Mouse (Mus musculus) CD8-positive naive resting alpha-beta T cell, adult 2 months (primary cell): ENCODE results near the gene Csrp3.

Source experiments
- DNase-seq, 2 experiments: peaks; one replicate each; pipeline ENCODE4 v3.0.0; 2022; ENCODE audit warnings: low read depth in 2 of 2, low spot score in 2 of 2

Gene Csrp3

DNA sequence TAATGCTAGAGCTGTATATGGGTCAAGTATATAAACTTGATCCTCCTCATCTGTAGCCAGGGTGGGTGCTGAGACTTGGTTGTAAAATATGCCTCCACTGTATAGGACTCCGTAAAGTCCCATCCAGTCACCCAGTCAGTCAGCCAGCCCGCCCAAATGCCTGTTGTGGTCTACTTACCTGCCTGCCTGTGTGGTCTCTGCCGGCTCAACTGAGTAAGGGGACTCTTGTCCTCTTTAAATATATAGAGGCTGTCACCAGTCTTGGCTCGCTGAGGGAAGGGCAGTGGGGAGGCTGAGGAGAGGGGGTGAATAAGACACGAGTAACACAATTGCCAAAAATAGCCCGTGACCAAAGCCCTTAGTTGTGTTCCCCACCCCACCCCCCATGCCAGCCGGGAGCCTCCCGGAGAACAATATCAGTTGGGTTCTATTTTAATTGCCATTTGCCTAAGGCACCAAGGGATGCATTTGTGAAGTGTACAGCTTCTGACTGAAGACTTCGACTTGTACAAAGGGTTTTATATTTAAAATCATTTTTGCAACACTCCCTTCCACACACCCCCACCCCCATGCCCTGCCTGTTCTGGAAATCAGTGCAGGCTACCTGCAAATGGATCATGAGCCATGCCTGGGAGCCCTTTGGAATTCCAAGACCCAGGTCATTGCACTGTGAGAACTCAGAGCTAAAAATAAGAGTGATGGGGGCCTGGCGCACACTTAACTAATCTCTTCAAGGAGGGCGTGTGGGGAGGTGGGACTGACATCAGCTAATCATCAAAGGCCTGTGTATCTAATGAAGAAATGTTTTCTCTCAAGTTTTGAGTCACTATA is at the start of gene Csrp3:
Gene Csrp3, minus strand, starts transcription at position 214 of the 831 bp plus-strand sequence.
- DNase-seq = no peak

GRCm38 (mm10) chr7:48896051-48896450 is 48.2 kb upstream of the Csrp3 start:
- no peak for DNase-seq

- no peak for DNase-seq
Observed at GRCm38 (mm10) chr7:48895475-48895874, 47.6 kb upstream of the Csrp3 start.

GRCm38 (mm10) chr7:48894763-48895162 is 46.9 kb upstream of the Csrp3 start:
- no peak for DNase-seq

- peak; percentile 51 to 56 for DNase-seq
Observed at GRCm38 (mm10) chr7:48894152-48894551, 46.3 kb upstream of the Csrp3 start.

DNA sequence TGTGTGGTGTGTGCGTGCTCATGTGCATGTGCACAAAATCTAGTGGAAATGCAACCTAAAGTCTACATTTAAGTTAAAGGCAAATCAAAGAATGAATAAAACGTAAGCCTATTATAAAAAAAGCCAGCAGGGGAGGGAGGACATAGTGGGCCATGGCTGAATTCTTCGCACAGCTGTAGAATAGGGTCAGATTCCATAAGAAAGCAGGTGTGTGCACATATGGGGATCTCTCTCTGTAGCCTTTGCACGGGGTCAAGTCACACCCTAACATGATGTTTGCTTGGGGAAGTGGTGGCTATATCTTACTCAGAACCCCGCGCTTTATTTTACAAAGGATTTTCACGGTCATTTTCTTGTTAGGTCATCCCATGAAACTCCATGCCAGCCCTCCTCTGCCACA is 45.3 kb upstream of the Csrp3 start:
- DNase-seq = no peak

GRCm38 (mm10) chr7:48891029-48891428 is 43.2 kb upstream of the Csrp3 start:
- DNase-seq = no peak

DNA sequence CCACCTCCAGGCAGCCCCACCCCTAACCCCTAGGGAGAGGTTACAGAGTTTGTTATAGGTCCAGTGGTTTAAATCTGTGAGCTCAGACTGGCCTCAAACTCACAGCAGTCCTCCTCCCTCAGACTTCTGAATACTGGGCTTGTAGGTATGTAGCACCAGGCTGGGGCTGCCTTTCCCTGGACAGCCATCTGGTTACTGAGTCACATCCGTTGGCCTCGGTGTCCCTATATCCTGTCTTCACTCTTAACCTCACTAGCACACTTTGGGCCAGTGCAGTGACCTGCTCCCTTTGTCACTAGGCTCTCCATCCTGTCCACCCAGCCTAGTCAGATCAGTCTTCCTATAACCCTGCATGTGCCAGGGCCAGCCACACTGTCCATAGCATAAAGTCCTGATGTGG is 40.9 kb upstream of the Csrp3 start:
- no peak for DNase-seq

DNA sequence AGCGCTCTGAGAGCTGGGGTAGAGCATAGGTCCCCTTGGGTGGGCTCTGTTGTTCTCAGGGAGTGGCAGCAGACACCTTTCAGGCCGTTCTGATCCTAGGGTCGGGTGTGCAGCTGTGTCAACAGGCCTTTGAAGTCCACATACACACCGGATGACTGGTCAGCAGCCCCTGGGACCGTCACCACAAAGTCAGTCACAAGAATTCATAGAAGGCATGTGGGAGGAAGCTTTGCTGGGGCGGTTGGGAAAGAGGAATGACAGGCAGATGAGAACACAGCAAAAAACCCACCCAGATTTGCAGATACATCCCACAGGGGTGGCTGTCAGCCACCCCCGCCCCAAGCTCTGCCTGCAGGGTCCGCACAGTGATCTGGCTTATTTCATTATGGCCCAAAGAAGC is 40.1 kb upstream of the Csrp3 start:
- DNase-seq = no peak

- no peak for DNase-seq
Observed at GRCm38 (mm10) chr7:48884266-48884611, 36.4 kb upstream of the Csrp3 start.

- DNase-seq = no peak
Observed at GRCm38 (mm10) chr7:48883525-48884265, 35.9 kb upstream of the Csrp3 start.

GRCm38 (mm10) chr7:48881971-48882609 is 34.3 kb upstream of the Csrp3 start:
- DNase-seq = no peak

GRCm38 (mm10) chr7:48881486-48881885 is 33.7 kb upstream of the Csrp3 start, which contains the start of gene E2f8:
Gene E2f8, minus strand, starts transcription at chr7:48881596.
- DNase-seq = no peak

- DNase-seq = peak; percentile 75 to 79
Observed at GRCm38 (mm10) chr7:48880591-48881481, 33.0 kb upstream of the Csrp3 start.

GRCm38 (mm10) chr7:48879574-48879973 is 31.7 kb upstream of the Csrp3 start:
- no peak for DNase-seq

DNA sequence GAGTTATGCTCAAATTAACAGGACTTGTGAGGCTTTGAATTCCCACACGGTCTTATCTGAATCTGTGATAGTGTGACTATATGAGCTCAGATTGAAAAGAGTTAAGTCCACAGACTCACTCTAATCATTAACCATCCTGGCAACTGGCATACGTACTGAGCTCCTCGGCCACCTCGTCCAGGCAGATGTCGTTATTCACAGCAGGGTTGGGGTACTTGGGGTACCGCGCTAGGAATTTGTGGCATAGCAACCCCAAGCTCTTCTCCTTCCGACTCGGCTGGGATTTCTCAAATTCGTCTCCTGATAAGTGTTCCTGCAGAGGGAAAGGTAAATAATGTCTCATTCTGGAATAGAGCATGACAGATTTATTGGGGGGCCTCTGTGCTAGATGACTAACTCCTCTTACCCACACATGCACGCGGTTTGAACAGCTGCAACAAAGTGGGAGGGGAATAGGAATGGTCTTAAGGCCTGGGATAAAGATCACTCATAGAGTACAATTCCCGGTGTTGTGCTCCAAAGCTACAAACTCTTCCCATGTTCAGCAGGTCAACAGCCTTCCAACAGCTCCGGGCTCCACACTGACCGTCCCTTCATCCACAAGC is 30.1 kb upstream of the Csrp3 start:
- DNase-seq = no peak

DNA sequence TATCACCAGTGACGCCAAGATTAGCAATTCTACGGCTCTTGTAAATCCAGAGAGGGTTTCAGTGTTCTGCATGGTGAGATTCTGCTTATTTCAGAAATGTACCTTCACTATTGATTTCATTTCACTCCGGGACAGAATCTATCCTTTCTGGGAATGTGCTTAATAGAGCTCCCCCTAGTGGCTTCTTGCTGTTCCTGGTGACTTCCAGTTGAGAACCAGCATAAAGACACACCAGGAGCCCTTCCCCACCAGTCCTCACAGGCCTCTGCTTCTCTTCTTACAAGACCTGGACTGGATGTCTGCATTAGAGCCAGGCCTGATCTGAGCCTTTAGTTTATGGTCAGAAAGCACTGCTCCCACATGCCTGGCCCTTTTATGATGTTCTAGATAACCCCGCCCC is 28.7 kb upstream of the Csrp3 start:
- peak in 1 of 2 experiments; percentile 37 for DNase-seq

DNA sequence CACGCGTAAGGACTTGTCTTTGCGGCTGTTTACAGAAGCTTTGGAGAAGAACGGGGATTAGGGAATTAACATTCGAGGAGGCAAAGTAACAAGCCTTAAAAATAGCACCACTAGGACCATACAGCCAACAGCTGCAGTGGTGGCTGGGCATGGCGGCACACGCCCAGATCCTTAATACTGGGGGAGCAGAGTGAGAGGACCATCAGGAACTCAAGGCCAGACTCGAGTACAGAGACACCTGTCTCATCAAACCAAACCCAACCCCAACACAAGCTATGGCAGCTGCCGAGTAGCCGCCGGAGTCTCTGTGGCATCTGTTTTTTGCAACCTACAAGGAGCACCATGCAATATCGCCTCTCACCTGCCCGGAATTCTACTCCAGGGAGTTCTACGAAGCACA is 27.3 kb upstream of the Csrp3 start:
- DNase-seq = no peak

DNA sequence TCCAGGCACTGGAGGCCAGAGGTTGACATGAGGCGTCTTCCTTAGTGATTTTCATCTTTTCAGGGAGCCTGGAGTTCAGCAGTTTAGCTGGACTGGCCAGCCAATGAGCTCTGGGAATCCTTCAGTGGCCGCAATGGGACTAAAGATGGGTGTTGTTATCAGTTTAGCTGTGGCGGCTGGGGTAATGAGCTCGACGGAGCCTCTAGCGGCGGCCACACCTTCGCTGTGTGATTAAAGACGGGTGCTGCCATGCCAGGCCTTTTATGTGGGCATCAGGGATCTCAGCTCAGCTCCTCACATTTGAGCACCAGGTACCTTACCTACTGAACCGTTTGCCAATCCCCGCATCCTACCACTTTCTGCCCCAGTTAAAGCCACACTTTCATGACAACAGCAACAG is 23.5 kb upstream of the Csrp3 start:
- no peak for DNase-seq

- no peak for DNase-seq
Observed at GRCm38 (mm10) chr7:48870579-48871180, 22.8 kb upstream of the Csrp3 start.
